Mouse (Mus musculus): ENCODE measurements around the gene Cdc42ep1.

Gene Cdc42ep1

DNA sequence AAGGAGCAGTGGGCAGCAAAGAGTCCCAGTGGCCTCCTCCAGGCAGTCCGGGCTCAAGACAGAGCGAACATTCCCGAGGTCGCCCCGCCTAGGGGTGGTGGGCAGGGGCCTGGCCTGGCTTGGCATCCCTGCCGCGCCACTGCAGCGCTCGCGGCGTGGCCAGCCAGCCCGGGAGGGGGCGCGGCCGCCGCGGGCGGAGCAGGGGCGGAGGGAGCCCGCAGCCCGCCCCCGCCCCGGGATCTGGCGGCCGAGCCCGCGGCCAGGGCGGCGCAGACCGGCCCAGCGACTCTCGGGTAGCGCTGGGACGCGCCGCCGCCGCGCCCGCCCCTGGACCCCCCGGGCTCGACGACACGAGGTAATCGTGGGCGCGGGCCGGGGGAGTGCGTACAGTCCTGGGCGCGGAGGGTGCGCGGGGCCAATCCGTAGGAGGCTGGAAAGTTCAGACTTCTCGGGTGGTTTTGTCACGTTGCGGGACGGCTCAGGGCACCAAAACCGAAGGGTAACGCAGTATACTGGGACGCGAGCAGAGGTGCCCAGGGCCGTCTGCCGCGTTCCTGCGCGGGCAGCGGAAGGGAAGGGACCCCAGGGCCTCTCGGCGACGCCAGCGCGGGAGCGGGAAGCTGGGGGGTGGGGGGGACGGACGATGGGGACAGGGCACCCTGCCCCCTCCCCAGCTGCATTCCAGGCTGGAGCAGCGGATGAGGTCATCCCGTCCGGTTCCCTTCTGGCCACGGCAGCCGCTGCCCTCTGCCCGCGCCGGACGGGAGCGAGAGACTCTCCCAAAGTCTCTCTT lies at the start of gene Cdc42ep1:
Gene Cdc42ep1 (plus strand): TSS at position 254 of the 793 bp plus-strand sequence.
- DNase-seq (ENCODE audit: low spot score): peak; percentile 53

DNA sequence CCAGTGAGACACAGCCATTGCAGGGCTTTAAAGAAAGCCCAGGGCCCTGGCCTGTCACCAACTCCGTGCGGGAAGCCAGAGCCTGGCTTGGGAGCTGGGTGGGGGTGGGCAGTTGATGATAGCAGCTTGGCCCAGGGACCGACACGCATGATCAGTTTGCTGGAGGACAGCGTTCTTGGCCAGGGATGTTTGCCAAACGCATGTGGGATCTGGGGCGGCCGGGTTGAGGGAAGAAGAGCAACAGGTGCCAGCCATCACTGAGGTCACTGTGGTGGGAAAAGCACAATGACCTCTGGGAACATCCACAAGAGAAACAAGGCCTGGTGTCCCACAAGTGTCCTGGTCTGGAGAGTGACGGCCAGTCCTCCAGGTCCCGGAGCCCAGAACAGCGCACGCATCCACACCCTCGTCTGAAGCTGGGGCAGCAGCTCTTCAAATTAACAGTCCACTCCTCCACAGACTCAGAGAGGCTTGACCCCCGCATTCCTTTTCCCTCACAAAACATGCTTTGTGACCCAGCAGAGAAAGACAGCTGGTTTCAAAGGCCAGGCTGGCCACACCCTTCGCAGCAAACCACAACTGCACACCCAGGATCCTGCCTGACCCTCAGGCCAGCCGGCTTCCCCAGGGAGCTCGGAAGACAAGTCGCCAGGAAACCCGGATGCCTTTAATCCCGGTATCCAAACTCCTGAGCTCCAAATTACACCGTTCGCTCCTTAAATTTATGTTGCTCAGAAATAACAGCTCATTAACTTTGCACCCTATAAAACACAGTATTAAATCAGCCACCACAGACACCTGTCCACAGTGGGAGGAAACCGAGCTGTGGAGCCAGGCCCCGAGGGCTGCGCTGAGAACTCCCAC lies 46.0 kb upstream of the Cdc42ep1 start:
- no peak for DNase-seq (ENCODE audit: low spot score)

DNA sequence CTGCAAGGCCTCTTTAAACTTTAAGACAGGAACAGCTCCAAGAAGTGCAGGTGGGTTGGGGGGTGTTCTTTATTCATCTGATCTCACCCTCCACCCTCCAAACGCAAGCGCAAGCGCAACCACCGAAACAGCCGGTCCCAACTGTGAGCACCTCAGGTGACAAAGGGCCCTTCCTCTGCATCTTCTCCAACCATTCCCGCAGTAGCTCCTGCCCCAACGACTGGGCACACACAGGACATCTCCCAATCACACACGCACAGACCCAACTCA lies 45.4 kb upstream of the Cdc42ep1 start:
- DNase-seq (ENCODE audit: low spot score): no peak

DNA sequence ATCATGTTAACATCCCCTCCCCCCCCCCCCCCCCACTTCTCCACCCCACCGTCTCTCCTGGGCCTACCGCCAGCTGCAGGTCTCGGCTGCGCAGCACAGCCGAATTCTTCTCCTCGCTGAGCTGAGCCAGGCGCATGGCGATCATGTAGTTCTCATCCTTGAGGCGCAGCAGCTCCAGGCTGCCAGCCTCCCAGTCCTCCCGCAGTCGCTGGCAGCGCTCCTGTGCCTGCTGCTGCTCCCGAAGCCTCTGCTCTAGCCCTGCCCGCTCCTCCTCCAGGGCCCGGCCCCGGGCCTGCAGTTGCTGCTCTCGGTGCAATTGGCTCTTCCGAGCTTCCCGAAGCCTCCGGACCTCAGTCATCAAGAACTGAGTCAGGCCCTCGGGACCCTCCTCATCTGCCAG lies 43.4 kb upstream of the Cdc42ep1 start:
- no peak for DNase-seq (ENCODE audit: low spot score)

DNA sequence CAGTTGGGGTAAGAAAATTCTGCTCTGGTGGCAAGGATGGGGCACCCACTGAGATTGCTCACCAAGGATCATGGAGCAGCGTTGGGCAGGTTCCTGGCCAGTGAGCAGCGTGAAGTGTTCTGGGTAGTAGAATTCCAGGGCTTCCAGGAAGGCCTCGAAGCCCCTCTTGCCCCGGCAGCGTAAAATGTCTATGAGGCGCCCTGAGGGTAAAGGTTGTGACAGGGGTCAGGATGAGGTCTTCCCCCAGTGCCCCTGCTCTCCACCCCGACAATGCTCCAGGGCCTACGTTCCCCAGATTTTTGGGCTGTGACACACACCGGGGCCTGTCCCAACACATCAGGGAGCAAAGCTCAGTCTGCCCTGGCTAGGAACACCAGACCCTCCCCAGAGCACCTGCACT lies 40.9 kb upstream of the Cdc42ep1 start:
- no peak for DNase-seq (ENCODE audit: low spot score)

DNA sequence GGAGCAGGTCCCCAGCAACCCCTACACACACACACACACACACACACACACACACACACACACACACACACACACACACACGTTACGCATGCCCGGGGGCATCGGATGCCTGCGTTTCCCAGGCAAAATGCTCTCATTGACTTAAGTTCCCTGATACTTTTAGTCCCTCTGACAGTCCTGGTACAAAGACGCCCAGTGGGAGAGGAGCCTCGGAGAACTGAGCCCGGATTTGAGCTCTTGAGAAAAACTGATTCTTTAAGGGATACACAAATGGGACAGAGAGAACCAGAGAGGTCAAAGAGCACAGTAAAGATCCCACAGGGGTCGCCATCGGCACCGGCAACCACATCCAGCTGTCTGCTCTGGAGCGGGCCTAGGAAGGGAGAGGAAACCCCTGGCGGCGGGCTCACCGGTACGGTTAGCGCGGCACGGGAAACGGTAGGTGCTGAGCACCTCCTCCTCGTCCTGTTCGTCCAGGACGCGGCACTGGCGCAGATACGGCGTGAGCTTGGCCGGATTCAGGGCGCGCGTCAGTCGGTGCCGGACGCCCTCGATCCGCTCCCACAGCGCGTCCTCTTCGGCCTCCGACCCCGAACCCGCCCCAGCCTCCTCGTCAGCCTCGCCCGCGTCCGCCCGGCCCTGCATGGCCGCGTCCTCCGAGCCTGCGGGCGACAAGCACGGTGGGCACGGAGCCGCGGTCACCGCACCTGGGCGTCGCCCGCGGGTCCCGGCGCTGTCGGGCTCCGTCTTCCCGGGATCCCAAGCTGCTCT lies 40.3 kb upstream of the Cdc42ep1 start:
- DNase-seq (ENCODE audit: low spot score): peak; percentile 31

DNA sequence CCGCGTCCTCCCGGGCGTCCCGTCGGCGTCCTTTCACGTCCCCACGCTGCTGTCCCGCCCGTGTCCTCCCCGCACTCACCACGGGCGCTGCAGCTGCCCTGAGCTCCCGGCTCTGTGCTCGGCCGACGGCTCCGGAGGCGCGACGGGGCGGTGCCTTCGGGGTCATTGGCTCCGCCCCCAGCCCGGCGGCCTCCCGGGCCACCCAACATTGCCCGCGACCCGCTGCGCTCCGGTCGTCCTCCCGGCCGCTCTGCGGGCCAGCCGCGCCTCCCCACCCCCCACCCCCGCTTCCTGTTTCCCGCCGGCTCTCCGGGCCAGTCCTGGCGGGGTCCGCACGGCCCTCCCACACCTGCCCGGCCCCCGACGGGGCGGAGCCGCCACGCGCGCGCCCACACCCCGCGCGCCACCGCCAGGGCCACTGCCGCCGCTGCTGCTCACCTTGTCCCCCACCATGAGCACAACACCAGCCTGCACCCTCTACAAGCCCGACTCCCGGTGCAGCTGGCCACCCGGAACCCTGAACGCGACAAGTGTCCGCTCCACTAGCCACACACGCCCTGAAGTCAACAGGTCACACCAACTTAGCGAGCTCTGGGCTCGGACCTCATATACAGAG lies 39.5 kb upstream of the Cdc42ep1 start, which contains the start of gene Card10:
Gene Card10 (minus strand): TSS at position 267 of the 616 bp plus-strand sequence.
- peak; percentile 47 for DNase-seq (ENCODE audit: low spot score)

DNA sequence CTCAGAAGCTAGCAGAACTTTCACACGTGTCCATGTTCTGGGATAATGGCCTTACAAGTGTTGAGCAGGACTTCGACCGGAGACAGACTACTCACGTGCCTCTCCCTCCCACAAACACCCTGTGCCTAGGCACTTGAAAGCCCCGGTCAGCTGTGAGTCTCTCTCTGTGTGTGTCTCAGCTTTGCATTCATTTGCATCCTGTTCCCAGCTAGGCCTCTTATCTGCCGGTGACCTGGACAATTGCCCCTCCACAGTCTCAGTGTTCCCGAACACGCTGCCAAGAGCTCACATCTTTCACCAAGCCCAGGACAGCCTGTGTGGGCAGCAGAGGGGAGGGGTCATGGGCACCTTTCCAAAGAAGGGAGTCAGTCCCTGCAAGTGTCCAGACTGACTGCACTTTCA lies 38.9 kb upstream of the Cdc42ep1 start:
- DNase-seq (ENCODE audit: low spot score): no peak

DNA sequence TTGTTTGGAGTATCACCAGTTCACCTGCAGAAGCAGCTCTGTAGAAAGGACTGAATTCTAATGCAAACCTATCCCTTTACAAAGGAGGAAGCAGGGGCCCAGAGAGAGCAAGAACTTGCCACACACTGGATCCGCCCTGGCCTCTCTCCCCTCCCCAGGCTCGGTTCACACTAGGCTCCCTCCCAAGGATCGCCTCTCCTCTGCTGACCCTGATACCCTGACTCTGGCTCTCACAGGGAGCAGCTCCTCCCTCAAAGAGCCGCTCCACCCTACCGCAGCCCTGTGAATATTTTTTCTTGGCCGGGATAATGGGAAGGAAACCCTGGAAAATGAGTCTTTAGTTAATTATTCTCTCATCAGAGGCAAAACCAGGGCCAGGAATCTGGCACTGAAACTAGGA lies 38.1 kb upstream of the Cdc42ep1 start:
- DNase-seq (ENCODE audit: low spot score): no peak

DNA sequence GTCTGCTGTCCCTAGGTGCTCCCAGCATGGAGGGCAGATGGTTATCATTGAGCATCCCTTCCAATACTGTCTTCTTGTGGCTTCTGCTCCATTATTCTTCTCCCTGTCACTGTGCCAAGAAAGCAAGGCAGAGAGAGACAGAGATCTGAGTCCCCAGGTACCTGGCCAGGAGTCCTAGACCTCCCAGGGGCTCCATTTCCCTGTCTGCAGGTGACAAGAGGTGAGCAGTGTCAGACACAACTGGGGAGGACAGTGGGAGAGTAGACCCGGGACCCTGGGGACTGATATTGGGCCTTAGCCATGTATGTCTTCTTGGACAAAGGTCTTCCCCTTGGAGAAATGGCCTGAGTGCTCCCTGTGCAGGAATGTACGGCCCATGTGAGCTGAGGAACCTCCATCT lies 37.1 kb upstream of the Cdc42ep1 start:
- no peak for DNase-seq (ENCODE audit: low spot score)

DNA sequence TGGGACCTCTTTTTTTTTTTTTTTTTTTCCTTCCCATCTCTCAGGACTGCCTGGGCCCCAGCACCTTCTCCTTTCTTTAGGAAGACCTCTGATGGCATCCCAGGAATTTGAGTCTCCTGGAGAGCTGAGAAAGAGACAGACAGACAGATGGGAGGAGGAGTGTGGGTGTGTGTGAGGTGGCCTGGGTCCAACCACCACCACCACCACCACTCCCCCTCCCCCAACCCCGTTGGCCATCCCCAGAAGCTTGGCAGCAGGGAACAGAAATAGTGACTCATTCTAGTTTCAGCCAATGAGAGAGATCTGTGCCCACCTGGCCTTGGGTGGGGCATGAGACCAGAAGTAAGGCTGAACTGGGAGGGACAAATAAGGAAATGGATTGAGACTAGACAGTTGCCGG lies 35.8 kb upstream of the Cdc42ep1 start:
- no peak for DNase-seq (ENCODE audit: low spot score)

DNA sequence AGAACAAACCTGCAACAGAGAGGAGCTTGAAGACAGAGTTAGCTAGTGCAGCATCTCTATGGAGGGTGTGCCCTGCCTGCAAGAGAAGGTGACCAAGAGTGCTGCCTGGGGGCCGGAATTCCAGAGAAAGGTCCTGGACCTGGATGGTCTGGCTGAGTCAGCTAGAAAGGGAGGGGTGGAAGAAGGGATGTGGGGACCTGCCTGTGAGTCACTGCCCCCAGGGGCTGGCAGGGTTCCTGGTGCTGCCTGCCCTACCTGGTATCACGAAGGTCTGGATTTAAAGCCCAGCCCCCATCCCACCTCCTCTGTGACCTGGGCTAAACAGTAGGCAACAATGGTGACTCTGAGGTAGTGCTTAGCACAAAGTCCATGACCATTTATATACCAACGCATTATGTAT lies 35.3 kb upstream of the Cdc42ep1 start:
- DNase-seq (ENCODE audit: low spot score): no peak

DNA sequence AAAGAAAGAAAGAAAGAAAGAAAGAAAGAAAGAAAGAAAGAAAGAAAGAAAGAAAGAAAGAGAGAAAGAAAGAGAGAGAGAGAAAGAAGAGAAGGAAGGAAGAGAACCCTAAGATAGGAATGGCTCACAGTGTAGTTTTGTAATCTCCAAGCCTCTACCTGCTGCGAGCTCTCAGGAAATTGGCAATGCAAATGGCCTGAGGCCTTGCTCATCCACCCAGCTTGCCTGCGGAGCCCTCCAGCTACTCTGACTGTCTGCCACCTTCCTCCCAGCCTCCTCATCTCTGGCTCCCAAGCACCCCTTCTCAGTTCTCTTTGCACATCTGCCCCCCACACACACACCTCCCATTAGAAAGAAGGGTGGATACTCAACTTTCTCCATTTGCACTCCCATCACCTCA lies 33.4 kb upstream of the Cdc42ep1 start:
- DNase-seq (ENCODE audit: low spot score): no peak

DNA sequence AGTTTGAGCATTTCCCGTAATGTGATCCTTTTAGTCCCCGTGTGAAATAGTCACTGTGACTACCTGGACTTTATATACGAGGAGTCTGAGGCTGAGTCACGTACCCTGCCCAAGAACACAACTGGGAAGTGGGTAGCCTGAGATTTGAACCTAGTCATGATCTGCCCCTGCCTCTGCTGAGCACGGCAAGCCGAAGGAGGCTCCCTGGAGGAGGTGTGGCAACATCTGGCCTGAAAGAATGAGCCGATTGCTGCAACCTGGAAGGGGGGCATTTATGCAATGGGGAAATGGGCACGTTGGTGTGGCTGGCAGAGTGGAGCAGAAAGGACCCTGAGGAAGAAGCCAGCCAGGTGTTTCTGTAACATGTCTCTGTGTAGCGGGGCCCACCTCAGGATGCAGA lies 32.7 kb upstream of the Cdc42ep1 start:
- no peak for DNase-seq (ENCODE audit: low spot score)

DNA sequence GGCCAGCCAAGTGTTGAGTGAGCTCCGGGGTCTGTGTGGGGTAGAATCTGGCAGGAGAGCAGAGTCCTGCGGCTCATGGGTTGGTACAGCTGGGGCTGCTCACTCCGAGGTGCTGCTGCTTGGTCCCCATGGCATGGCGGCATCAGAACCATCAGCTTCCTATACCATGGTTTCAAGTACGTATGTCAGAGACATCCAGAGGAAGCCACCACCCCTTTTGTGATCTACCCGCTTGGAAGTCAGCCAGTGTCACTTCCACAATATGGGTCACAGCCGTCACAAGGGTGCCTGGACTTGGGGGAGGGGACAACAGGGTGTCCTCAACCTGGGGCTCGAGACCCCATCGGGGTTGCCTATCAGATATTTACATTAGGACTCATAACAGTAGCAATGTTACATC lies 32.3 kb upstream of the Cdc42ep1 start:
- no peak for DNase-seq (ENCODE audit: low spot score)

DNA sequence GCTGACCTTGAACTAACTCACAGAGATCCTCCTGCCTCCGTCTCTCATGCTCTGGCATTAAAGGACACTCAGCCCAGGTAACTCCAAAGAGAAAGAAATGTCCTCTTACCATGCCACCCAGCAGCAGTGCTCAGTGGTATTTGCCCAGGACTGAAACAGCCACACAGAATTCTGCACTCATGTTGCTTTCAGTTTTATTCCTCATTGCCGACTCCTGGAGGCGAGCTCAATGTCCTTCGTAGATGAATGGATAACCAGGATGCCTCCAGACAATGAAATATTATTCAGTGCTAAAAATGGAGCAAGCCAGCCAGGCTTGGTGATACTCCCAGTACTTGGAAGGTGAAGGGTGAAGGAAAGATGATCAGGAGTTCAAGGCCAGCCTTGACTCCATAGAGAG lies 28.8 kb upstream of the Cdc42ep1 start:
- no peak for DNase-seq (ENCODE audit: low spot score)

DNA sequence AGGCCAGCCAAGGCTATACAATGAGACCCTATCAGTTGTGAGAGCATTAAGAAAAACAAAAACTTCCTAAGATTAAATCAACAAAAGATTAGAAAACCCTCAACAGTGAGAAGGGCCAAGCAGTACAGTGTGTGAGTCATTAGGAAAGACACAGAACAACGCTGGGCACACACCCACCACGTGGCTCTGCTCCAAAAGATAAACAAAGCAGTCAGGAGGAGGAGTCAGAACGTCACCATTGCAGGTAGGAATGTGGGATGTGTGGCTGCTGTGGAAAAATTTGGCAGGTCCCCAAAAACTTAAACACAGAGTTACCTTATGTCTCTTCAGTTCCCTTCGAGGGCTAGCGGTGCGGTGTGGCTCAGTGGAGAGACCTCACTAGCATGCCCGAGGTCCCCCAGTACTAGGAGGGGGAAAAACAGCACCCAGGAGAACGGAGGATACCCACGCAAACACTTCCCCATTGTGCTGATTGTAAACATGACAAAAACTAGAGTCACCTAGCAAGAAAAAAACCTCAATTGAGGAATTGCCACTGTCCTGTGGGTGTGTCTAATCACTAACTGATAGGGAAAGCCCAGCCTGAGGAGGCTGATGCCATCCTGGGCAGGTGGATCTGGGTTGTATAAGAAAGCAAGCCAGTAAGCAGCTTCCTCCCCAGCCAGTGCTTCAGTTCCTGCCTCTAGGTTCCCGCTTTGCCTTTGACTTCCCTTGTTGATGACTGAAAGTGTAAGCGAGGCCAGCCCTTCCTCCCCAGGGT lies 26.9 kb upstream of the Cdc42ep1 start:
- no peak for DNase-seq (ENCODE audit: low spot score)

DNA sequence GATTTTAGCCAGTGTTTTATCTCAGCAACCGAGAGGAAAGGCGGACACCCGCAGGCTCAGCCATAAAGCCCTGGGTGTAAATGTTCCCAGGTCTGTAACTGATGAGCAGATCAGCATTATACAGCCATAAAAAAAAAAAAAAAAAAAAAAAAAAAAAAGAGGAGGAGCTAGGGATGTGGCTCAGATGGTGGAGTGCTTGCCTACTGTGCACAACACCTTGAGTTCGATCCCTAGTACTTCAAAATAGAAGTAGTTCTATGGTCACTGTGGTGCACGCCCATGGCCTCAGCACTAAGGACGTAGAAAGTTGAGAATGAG lies 26.4 kb upstream of the Cdc42ep1 start:
- no peak for DNase-seq (ENCODE audit: low spot score)

DNA sequence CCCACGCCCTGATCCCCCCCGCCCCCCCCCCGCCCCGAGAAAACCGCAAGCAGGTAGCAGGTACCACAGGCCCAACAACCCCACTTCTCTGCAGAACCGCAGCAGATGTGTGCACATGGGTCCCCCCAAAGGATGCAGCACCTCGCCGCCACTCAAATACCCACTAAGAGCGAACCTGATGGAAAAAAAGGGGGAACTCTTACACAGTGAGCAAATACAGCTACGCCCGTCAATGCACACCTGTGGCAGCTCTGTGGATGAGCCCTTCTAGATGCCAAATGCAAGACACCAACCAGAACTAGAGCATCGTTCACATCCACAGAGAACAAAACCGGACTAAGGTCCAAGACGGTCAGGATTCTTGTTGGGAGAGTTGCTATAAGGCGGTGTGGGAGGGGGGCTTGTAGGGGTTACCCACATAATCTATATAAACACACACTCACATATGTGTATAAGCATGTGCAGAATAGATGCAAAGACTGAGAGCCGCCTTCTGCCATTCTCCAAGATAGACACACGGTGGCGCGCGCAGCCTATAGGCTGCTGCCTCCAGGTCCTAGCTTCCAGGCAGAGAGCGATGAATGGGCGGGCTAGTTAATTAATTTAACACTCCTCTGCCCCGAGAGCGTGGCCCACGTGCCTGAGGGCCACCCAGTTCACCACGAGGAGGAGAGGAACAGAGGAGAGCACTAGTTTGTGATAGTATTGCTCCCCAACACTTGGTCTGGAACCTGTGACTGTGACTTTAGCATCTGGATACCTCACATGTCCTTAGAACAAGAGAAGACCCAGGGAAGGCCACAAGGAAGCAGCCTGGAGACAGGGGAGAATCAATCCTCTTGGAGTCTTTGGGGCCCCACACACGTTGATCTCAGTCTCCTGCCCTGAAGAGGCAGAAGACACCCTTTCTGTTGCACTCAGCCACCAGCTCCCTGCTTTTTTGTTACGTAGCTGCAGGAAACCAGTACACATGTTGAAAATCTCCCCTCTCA lies 15.9 kb upstream of the Cdc42ep1 start:
- DNase-seq (ENCODE audit: low spot score): peak; percentile 93

DNA sequence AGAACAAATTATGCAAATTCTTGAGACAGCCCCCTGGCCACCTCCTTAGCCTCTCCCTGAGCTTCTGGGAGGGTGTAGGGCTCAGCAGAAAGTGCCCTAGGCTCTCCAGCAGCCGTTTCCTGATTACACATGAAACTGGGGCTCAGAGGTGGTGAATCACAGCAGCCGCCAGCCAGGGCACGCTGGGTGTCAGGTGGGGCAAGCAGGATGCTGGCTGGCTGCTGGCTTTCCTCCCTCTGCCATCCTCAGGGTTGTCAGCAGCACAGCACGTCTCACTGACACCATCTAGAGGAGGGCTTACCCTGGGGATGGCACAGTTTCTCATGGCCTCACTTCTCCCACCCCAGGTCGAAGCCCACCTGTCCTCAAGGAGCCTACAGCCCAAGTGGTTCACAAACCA lies 14.1 kb upstream of the Cdc42ep1 start:
- DNase-seq (ENCODE audit: low spot score): no peak

DNA sequence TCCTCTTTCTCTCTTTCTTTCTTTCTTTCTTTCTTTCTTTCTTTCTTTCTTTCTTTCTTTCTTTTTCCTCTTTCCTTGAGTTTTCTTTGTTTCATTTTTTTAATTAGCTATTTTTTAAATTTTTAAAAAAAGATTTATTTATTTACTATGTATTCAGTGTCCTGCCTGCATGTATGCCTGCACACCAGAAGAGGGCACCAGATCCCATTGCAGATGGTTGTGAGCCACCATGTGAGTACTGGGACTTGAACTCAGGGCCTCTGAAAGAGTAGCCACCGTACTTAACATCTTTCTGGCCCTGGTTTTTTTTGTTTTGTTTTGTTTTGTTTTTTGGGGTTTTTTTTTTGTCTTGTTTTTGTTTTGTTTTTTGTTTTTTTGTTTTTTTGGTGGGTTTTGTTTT lies 12.8 kb upstream of the Cdc42ep1 start:
- no peak for DNase-seq (ENCODE audit: low spot score)

Measured in retina, embryonic 14.5 days (tissue).